Mouse (Mus musculus) lung, adult 2 months (tissue): ENCODE data around the gene Gcnt3.

ENCODE experiments used
- CTCF ChIP-seq: fragments of 200-500 bp; IDR thresholded peaks from 2 replicates; pipeline ENCODE4 v1.5.1; 2011; ENCODE audit warnings: mild to moderate bottlenecking, low read length, control low read depth; ENCODE audit not compliant: insufficient read depth
- POLR2A ChIP-seq: fragments of 200-500 bp; IDR thresholded peaks from 2 replicates; pipeline ENCODE4 v1.6.1; 2011; ENCODE audit warnings: low read depth, mild to moderate bottlenecking, control low read depth, low read length, borderline replicate concordance; ENCODE audit errors: extremely low read depth

DNA sequence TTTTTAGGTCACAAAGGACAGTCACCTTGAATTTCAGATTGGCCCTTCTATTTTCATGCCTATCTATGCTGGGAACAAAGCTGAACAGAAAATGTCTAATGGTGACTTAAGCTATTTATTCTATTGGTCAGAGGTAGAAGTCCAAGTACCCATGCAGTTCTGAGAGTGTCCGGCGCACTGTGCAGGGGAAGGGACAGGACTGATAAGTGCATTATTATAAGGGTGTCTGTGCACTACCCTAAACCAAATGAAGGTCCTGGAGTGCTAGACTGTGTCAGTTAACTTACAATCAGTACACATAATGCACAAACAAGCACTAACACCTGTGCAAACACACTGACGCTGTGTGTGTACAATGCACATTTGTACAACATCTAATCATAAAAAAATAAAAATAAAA is 29.6 kb upstream of the Gcnt3 start:
- TF ChIP-seq CTCF = no peak
- TF ChIP-seq POLR2A = no peak
